Mouse (Mus musculus): Measurements from ENCODE around the gene Gadd45g. TPM values are rescaled to one million over a fixed set of nuclear protein-coding genes. Genes with fewer than 3 reads are reported as not detected.

The Gadd45g gene
- total RNA-seq, 2 experiments from 2014 or later, result 16.4 to 19.1 TPM

GRCm38 (mm10) chr13:51847979-51848480, 1.6 kb downstream of the Gadd45g start:
- intact Hi-C loops (cut with DNase I), result loop anchor here (5.0 to 10.0 kb wide), 6 partner anchors 84 to 687 kb away; partner anchors contain the start of gene Diras2
- peak; percentile 82 to 83 for DNase-seq (ENCODE audit: low spot score in 2 of 2)

- peak; percentile 77 to 89 for DNase-seq (ENCODE audit: low spot score in 2 of 2)
- intact Hi-C loops (cut with DNase I), result loop anchor here (5.0 to 10.0 kb wide), 6 partner anchors 84 to 686 kb away; partner anchors contain the start of gene Diras2
Observed at GRCm38 (mm10) chr13:51848481-51849240, 2.2 kb downstream of the Gadd45g start.

GRCm38 (mm10) chr13:51849241-51850033, 3.0 kb downstream of the Gadd45g start:
- intact Hi-C loops (cut with DNase I), result loop anchor here (5.0 to 10.0 kb wide), 6 partner anchors 83 to 685 kb away; partner anchors contain the start of gene Diras2

GRCm38 (mm10) chr13:51850565-51850964, 4.1 kb downstream of the Gadd45g start:
- DNase-seq (ENCODE audit: low spot score in 2 of 2), result no peak
- intact Hi-C loops (cut with DNase I), result no loop called here

More at GRCm38 (mm10) chr13:51849241-51850033, 3.0 kb downstream of the Gadd45g start:
- DNase-seq (ENCODE audit: low spot score in 2 of 2), result no peak

- DNase-seq (ENCODE audit: low spot score in 2 of 2), result no peak
- intact Hi-C loops (cut with DNase I), result no loop called here
Observed at GRCm38 (mm10) chr13:51852560-51853190, 6.2 kb downstream of the Gadd45g start.

- DNase-seq (ENCODE audit: low spot score in 2 of 2), result no peak
- intact Hi-C loops (cut with DNase I), result no loop called here
Observed at GRCm38 (mm10) chr13:51853301-51854243, 7.1 kb downstream of the Gadd45g start.

GRCm38 (mm10) chr13:51855584-51855983, 9.1 kb downstream of the Gadd45g start:
- intact Hi-C loops (cut with DNase I), result no loop called here

GRCm38 (mm10) chr13:51857156-51857555, 10.7 kb downstream of the Gadd45g start:
- intact Hi-C loops (cut with DNase I), result no loop called here

More at GRCm38 (mm10) chr13:51855584-51855983, 9.1 kb downstream of the Gadd45g start:
- no peak for DNase-seq (ENCODE audit: low spot score in 2 of 2)

GRCm38 (mm10) chr13:51858475-51858874, 12.0 kb downstream of the Gadd45g start:
- intact Hi-C loops (cut with DNase I), result no loop called here
- no peak for DNase-seq (ENCODE audit: low spot score in 2 of 2)

More at GRCm38 (mm10) chr13:51857156-51857555, 10.7 kb downstream of the Gadd45g start:
- DNase-seq (ENCODE audit: low spot score in 2 of 2), result no peak

- intact Hi-C loops (cut with DNase I), result no loop called here
- DNase-seq (ENCODE audit: low spot score in 2 of 2), result no peak
Observed at GRCm38 (mm10) chr13:51859174-51859573, 12.7 kb downstream of the Gadd45g start.

- intact Hi-C loops (cut with DNase I), result no loop called here
- no peak for DNase-seq (ENCODE audit: low spot score in 2 of 2)
Observed at GRCm38 (mm10) chr13:51859798-51860197, 13.3 kb downstream of the Gadd45g start.

- no peak for DNase-seq (ENCODE audit: low spot score in 2 of 2)
- intact Hi-C loops (cut with DNase I), result no loop called here
Observed at GRCm38 (mm10) chr13:51862750-51863149, 16.3 kb downstream of the Gadd45g start.

GRCm38 (mm10) chr13:51866151-51866659, 19.7 kb downstream of the Gadd45g start:
- DNase-seq (ENCODE audit: low spot score in 2 of 2), result no peak
- intact Hi-C loops (cut with DNase I), result no loop called here

- peak; percentile 45 to 49 for DNase-seq (ENCODE audit: low spot score in 2 of 2)
- intact Hi-C loops (cut with DNase I), result no loop called here
Observed at GRCm38 (mm10) chr13:51868491-51869128, 22.1 kb downstream of the Gadd45g start.

GRCm38 (mm10) chr13:51869129-51869491, 22.6 kb downstream of the Gadd45g start:
- intact Hi-C loops (cut with DNase I), result no loop called here

GRCm38 (mm10) chr13:51871148-51871547, 24.7 kb downstream of the Gadd45g start:
- DNase-seq (ENCODE audit: low spot score in 2 of 2), result no peak
- intact Hi-C loops (cut with DNase I), result no loop called here

More at GRCm38 (mm10) chr13:51869129-51869491, 22.6 kb downstream of the Gadd45g start:
- DNase-seq (ENCODE audit: low spot score in 2 of 2), result no peak

- no peak for DNase-seq (ENCODE audit: low spot score in 2 of 2)
- intact Hi-C loops (cut with DNase I), result no loop called here
Observed at GRCm38 (mm10) chr13:51872252-51872962, 25.9 kb downstream of the Gadd45g start.
